Mouse (Mus musculus): ENCODE measurements around the gene Olfr56.

DNA sequence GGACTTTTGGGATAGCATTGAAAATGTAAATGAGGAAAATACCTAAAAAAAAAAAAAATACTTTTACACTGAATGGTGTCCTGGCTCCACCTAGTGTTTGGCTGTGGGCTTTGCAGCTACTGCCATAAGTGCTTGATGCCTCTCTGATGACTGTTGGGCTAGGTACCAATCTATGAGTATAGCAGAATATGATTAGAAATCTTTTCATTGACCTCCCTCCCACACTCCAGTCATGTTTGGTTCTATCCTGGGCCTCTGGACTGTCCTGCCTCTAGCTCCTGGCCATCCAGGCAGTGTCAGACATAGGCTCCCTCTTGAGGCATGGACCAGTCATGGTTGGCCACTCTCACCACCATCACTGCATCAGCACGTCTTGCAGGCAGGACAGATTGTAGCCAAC lies 130.1 kb downstream of the Olfr56 start:
- TF ChIP-seq CTCF (IDR thresholded peaks at IDR 0.05; ENCODE audit: insufficient read depth, low read depth, low read length) (no peak), POLR2A (IDR thresholded peaks at IDR 0.05; ENCODE audit: insufficient read depth, low read depth, low read length) (no peak)
